Mouse (Mus musculus) ES-E14 (cell line): ENCODE measurements around the gene 1110059E24Rik. TPM values are rescaled to one million over a fixed set of nuclear protein-coding genes. Genes with fewer than 3 reads are reported as not detected.

Experiments
- DNase-seq: peaks from one replicate; pipeline ENCODE4 v3.0.0-alpha.2; 2013; ENCODE audit warnings: low read depth, low spot score
- H3K27ac ChIP-seq: 2 replicates; pipeline ENCODE4 v1.5.1; 2012; ENCODE audit warnings: low read depth, mild to moderate bottlenecking, low read length, moderate library complexity, mixed read lengths; ENCODE audit not compliant: poor library complexity, insufficient read depth, severe bottlenecking
- H3K36me3 ChIP-seq: 2 replicates; pipeline ENCODE4 v1.6.1; 2012; ENCODE audit warnings: mild to moderate bottlenecking, low read length, moderate library complexity, mixed read lengths; ENCODE audit not compliant: control insufficient read depth, poor library complexity, insufficient read depth, severe bottlenecking
- H3K4me1 ChIP-seq, 2 experiments: fragments of 150-350 bp in 1 of 2; sonication (generic) in 1 of 2; 2 replicates each; pipeline ENCODE4 v1.6.1; 2012; ENCODE audit warnings: low read length in 2 of 2, mild to moderate bottlenecking in 1 of 2, mixed read lengths in 1 of 2; ENCODE audit not compliant: control insufficient read depth in 2 of 2, insufficient read depth in 2 of 2, poor library complexity in 1 of 2
- H3K4me3 ChIP-seq, 2 experiments: fragments of 150-350 bp in 1 of 2; sonication (generic) in 1 of 2; 2 replicates each; pipeline ENCODE4 v1.5.1; 2012; ENCODE audit warnings: low read length in 2 of 2, low read depth in 1 of 2, mild to moderate bottlenecking in 1 of 2, mixed read lengths in 1 of 2; ENCODE audit not compliant: insufficient read depth in 1 of 2, poor library complexity in 1 of 2, severe bottlenecking in 1 of 2
- H3K9ac ChIP-seq: 2 replicates; pipeline ENCODE4 v1.6.1; 2012; ENCODE audit warnings: low read depth, mild to moderate bottlenecking, low read length, mixed read lengths; ENCODE audit not compliant: poor library complexity, insufficient read depth, severe bottlenecking
- H3K9me3 ChIP-seq: fragments of 150-350 bp; sonication (generic); 2 replicates; pipeline ENCODE4 v1.6.1; 2012; ENCODE audit warnings: low read depth, mild to moderate bottlenecking, low read length; ENCODE audit not compliant: control insufficient read depth, insufficient read depth
- CHD2 ChIP-seq: IDR thresholded peaks from 2 replicates; pipeline ENCODE4 v1.6.1; 2014; ENCODE audit warnings: mild to moderate bottlenecking, low read depth, low read length, inconsistent platforms
- HCFC1 ChIP-seq: IDR thresholded peaks from 2 replicates; pipeline ENCODE4 v1.6.1; 2012; ENCODE audit warnings: low read length, inconsistent platforms, borderline replicate concordance; ENCODE audit not compliant: insufficient read depth
- MAFK ChIP-seq: IDR thresholded peaks from 2 replicates; pipeline ENCODE4 v1.6.1; 2014; ENCODE audit warnings: mild to moderate bottlenecking, low read depth, low read length, inconsistent platforms; ENCODE audit not compliant: insufficient read depth
- ZC3H11A ChIP-seq: IDR thresholded peaks from 2 replicates; pipeline ENCODE4 v1.6.1; 2012; ENCODE audit warnings: low read depth, mild to moderate bottlenecking, inconsistent platforms, low read length, borderline replicate concordance
- ZNF384 ChIP-seq: IDR thresholded peaks from 2 replicates; pipeline ENCODE4 v1.6.1; 2012; ENCODE audit warnings: low read depth, low read length, inconsistent platforms
- in situ Hi-C, 2 experiments: fragments of 600-800 bp; cut with MboI; formaldehyde crosslinking; loops; one replicate each; pipeline ENCODE4 v1.15.1; 2025; ENCODE audit warnings: low sequenced_read_pairs in 2 of 2, inconsistent platforms in 1 of 2; ENCODE audit not compliant: unreplicated experiment in 2 of 2
- total RNA-seq: library from RNA; depleted of rRNA; stranded (reverse); fragments of 300-350 nt; gene quantifications from 2 replicates; pipeline ENCODE4 v1.2.3, GENCODE M21; 2012

The 1110059E24Rik gene
- total RNA-seq, 1 experiment, result 38.9 TPM

DNA sequence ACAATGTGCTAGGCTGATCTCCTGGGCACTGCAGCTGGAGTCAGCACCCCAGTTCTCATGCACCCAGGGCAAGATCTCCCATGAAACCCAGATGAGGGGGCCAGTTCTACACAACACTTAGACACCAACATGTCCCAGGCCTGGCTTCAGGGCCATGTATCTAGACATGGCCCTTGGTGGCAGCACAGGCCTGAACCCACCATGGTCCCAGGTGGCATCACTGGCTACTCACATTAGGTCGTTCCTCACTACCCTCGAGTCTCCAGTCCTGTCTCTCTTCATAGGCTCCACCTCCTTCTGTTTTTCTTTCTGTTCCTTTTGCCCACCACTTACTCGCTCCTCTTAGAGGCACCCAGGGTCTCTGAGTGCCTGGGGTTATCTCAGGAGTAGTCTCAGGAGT, 72.9 kb downstream of the 1110059E24Rik start:
- H3K27ac ChIP-seq, result no peak overlapping the region
- H3K4me3 ChIP-seq, result no peak overlapping the region
- TF ChIP-seq CHD2 (no peak), MAFK (no peak), HCFC1 (no peak), ZNF384 (no peak), ZC3H11A (no peak)
- in situ Hi-C loops, result loop anchor here in 1 of 2 experiments (5.0 kb wide), 1 partner anchor 162 kb away; no protein-coding TSS in a partner anchor
- no peak overlapping the region for H3K9ac ChIP-seq
- H3K36me3 ChIP-seq, result no peaks in the 10 kb centered on the region; the same call in 1 of the 2 replicates
- no peaks in the 10 kb centered on the region for H3K9me3 ChIP-seq
- DNase-seq, result no peak
- no peaks in the 10 kb centered on the region; a peak in 1 of 4 replicates for H3K4me1 ChIP-seq

DNA sequence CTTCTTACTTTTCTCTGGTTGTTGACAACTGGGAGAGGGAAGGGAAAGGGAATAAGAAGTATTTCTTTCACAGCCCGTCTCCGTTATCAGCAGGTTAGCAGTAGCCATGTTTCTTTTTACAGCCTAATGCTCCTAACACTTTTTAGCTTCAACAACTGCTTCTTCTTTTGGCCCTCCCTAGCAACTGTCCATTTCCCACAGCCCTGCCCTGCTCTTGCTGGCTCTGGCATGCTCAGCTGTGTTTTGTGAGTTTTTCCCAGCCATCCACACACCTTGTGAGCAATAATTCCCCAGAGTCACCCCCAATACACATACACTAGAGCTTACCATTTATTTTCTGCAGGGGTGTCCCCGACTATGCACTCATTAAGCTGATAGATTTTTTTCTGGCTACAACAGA, 75.3 kb downstream of the 1110059E24Rik start:
- H3K27ac ChIP-seq, result no peak overlapping the region
- DNase-seq, result no peak
- H3K9ac ChIP-seq, result no peak overlapping the region
- no peaks in the 10 kb centered on the region for H3K4me1 ChIP-seq
- no peak for TF ChIP-seq HCFC1
- TF ChIP-seq CHD2, result no peak
- no peaks in the 10 kb centered on the region for H3K9me3 ChIP-seq
- no peak overlapping the region for H3K4me3 ChIP-seq
- in situ Hi-C loops, result loop anchor here in 1 of 2 experiments (5.0 kb wide), 1 partner anchor 165 kb away; no protein-coding TSS in a partner anchor
- no peaks in the 10 kb centered on the region; the same call in 1 of the 2 replicates for H3K36me3 ChIP-seq

DNA sequence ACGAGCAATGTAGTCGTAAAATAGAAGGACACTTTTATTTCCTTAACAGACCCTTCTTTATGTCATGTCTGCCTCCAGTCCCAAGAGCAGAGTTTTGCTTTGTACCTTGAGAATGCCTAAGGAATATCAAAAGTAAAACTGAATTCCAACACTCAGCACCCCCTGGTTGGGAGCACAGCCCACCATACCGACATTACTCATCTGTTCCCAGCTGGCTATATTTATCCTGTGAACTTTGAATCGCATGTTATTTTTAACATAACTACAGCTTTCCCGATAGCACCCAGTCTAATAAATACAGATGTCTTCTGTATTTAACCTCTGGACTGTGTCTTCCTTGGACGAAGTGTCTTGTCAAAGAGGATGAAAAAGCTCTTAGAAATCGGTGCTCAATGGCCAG, 80.8 kb downstream of the 1110059E24Rik start:
- no peak overlapping the region for H3K9ac ChIP-seq
- in situ Hi-C loops, result loop anchor here in 1 of 2 experiments (25.0 kb wide), 1 partner anchor 185 kb away; no protein-coding TSS in a partner anchor
- H3K36me3 ChIP-seq, result no peaks in the 10 kb centered on the region
- peaks cover 0 to 2% of the 10 kb centered on the region in 2 experiments; a peak in 1 of 4 replicates for H3K4me1 ChIP-seq
- H3K27ac ChIP-seq, result no peak overlapping the region
- no peak overlapping the region for H3K4me3 ChIP-seq
- H3K9me3 ChIP-seq, result no peaks in the 10 kb centered on the region
- DNase-seq, result no peak
- no peak for TF ChIP-seq HCFC1
- TF ChIP-seq ZNF384, result no peak
- no peak for TF ChIP-seq MAFK
- no peak for TF ChIP-seq ZC3H11A
- TF ChIP-seq CHD2, result no peak

DNA sequence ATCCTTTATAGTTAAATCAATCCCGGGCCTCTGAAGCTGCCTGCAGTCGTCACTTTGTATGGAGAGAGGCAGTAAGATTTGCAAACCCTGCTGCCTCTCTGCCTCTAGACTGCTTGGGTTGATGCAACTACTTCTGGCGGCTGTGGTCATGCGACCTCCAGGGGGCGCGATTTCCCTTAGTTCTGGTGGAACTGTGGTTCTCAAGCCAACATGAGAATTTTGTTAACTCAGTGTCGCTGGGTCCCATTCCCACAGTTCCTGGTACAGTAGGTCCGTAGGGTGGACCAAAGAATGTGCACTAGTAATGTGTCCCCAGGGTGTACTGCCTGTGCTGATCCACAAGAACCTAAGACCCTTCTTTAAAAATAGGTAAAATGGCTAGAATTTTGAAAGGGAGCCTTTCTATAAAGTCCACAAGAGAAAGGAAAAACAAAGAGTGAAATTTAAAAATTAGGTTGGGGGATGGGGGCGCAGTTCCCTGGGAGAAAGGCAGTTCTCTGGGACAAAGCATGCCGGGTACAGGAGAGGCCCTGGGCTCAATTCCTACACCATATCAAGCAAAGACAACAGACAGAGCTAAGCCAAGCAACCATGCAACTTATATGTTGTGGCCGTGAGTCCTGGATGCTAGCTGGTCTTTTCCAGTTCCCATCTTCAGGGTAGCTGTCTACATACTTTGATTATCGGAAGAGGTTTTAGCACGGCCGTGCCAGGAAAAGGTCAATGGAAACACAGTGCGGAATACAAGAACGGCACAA, 81.4 kb downstream of the 1110059E24Rik start:
- Histone ChIP-seq H3K27ac (no peak overlapping the region), H3K9me3 (no peaks in the 10 kb centered on the region), H3K9ac (no peak overlapping the region), H3K4me1 (peaks cover 0 to 2% of the 10 kb centered on the region in 2 experiments; a peak in 1 of 4 replicates), H3K4me3 (no peak overlapping the region), H3K36me3 (no peaks in the 10 kb centered on the region)
- peak; percentile 73 for DNase-seq
- TF ChIP-seq ZC3H11A (peak; percentile 80; the same call in 1 of the 2 replicates), CHD2 (no peak)
- in situ Hi-C loops, result loop anchor here in 1 of 2 experiments (25.0 kb wide), 1 partner anchor 184 kb away; no protein-coding TSS in a partner anchor

DNA sequence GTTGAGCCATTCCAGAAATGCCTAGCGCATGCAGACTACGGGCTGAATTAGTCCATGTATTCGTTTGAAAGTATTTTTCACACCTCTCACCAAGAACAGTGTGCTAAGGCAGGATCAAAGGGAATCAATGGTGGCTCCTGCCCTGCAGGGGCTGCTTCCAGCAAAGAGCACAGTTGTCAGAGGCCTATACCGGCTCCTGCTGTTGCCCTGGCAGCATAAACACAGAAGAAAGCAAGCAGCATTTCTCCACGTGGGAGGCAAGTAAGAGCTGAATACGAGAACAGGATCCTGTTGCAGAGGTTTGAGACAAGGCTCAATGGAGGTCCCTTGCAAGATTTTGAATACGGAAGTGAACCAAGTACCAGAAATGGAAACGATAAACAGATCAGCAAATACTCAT, 82.0 kb downstream of the 1110059E24Rik start:
- Histone ChIP-seq H3K4me1 (peaks cover 0 to 2% of the 10 kb centered on the region in 2 experiments; a peak in 1 of 4 replicates), H3K9me3 (no peaks in the 10 kb centered on the region), H3K4me3 (no peak overlapping the region), H3K9ac (no peak overlapping the region), H3K27ac (no peak overlapping the region), H3K36me3 (no peaks in the 10 kb centered on the region)
- DNase-seq, result no peak
- in situ Hi-C loops, result loop anchor here in 1 of 2 experiments (25.0 kb wide), 1 partner anchor 183 kb away; no protein-coding TSS in a partner anchor
- TF ChIP-seq HCFC1 (no peak), MAFK (no peak), ZNF384 (no peak), CHD2 (no peak), ZC3H11A (no peak)
